Mouse (Mus musculus): ENCODE results near the gene Tjp1. TPM values are rescaled to one million over a fixed set of nuclear protein-coding genes. Genes with fewer than 3 reads are reported as not detected.

Tjp1 gene
- polyA plus RNA-seq, 1 experiment from 2014 or later: 21.2 TPM

DNA sequence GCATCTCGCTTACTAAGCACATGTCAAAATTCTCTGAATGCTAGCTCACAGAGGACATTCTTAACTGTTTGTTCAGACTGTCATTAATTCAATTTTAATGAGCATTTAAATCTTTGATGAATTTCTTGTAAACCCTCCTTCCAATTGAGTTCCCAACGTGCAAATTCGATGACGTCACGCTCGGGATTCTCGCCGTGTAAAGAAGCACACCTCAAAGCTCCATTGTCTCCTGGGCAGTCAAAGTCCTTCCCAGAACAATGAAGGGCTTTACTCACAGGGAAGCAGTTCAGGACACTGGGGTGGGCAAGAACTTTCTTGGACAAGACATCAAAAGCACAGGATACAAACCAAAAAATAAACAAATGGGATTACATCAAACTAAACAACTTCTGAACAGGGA lies 10.7 kb downstream of the Tjp1 start:
- no peak overlapping the region for H3K4me3 ChIP-seq
- H3K9ac ChIP-seq: no peak overlapping the region
- no peaks in the 10 kb centered on the region for H3K36me3 ChIP-seq
- no peak overlapping the region for H3K4me2 ChIP-seq
- 0 out of 2 replicates have a peak, but pooled peaks cover 7% of the 10 kb centered on the region for H3K27me3 ChIP-seq (replicated peaks)
- no peak overlapping the region for H3K27ac ChIP-seq (replicated peaks)
- no peaks in the 10 kb centered on the region for H3K9me3 ChIP-seq
- ATAC-seq (ENCODE audit: extremely low read depth, insufficient number of reproducible peaks, low FRiP score, low TSS enrichment): no peak
- WGBS: 71% methylated on average over 8 of the region's 8 CpGs
- no peaks in the 10 kb centered on the region for H3K4me1 ChIP-seq

- no peak overlapping the region for H3K4me3 ChIP-seq
- no peak overlapping the region for H3K4me2 ChIP-seq
- no peak for ATAC-seq (ENCODE audit: extremely low read depth, insufficient number of reproducible peaks, low FRiP score, low TSS enrichment)
- WGBS: 53% methylated on average over 10 of the region's 10 CpGs
- no peak overlapping the region for H3K27ac ChIP-seq (replicated peaks)
- H3K9me3 ChIP-seq: peaks cover 4% of the 10 kb centered on the region; the same call in 1 of the 2 replicates
- H3K4me1 ChIP-seq: no peaks in the 10 kb centered on the region
- H3K36me3 ChIP-seq: no peaks in the 10 kb centered on the region
- H3K27me3 ChIP-seq (replicated peaks): 0 out of 2 replicates have a peak, but pooled peaks cover 7% of the 10 kb centered on the region
- H3K9ac ChIP-seq: no peak overlapping the region
Measured at GRCm38 (mm10) chr7:65513451-65514179, 14.0 kb downstream of the Tjp1 start.

DNA sequence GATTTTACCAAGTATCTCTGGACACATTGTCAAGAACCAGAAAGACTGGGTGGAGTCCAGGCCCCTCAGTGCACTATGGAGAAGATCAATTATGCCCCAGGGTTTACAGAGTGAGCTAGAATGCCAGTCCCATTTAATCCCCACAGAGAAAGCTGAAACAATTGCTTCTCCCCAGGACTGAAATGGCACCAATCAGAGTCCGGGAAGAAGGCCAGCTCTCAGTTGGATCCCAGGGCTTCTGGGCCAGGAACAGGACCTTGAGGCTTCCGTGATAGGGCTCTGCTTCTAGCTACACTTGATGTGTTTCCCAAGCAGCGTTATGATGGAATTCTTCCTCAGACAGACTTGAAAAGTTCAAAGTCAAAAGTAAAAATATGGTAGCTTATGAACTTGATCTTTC lies 18.2 kb downstream of the Tjp1 start:
- H3K9ac ChIP-seq: no peak overlapping the region
- ATAC-seq (ENCODE audit: extremely low read depth, insufficient number of reproducible peaks, low FRiP score, low TSS enrichment): no peak
- H3K27me3 ChIP-seq (replicated peaks): 0 out of 2 replicates have a peak, but pooled peaks cover 5% of the 10 kb centered on the region
- H3K27ac ChIP-seq (replicated peaks): no peak overlapping the region
- H3K9me3 ChIP-seq: peaks cover 4% of the 10 kb centered on the region; the same call in 1 of the 2 replicates
- no peaks in the 10 kb centered on the region for H3K4me1 ChIP-seq
- H3K4me2 ChIP-seq: no peak overlapping the region
- H3K36me3 ChIP-seq: no peaks in the 10 kb centered on the region
- H3K4me3 ChIP-seq: no peak overlapping the region
- WGBS: 63% methylated on average over 3 of the region's 3 CpGs

- 73% methylated on average over 5 of the region's 5 CpGs for WGBS
- H3K4me3 ChIP-seq: no peak overlapping the region
- ATAC-seq (ENCODE audit: extremely low read depth, insufficient number of reproducible peaks, low FRiP score, low TSS enrichment): no peak
Measured at GRCm38 (mm10) chr7:65507341-65507740, 20.2 kb downstream of the Tjp1 start.

GRCm38 (mm10) chr7:65502486-65503322 lies 24.9 kb downstream of the Tjp1 start:
- Histone ChIP-seq H3K4me2 (no peak overlapping the region), H3K4me3 (no peak overlapping the region), H3K27me3 (replicated peaks) (no peaks in the 10 kb centered on the region), H3K27ac (replicated peaks) (no peak overlapping the region), H3K4me1 (peaks cover 8% of the 10 kb centered on the region; the same call in 1 of the 2 replicates), H3K36me3 (no peaks in the 10 kb centered on the region), H3K9me3 (no peaks in the 10 kb centered on the region), H3K9ac (no peak overlapping the region)
- ATAC-seq (ENCODE audit: extremely low read depth, insufficient number of reproducible peaks, low FRiP score, low TSS enrichment): no peak
- 48% methylated on average over 10 of the region's 10 CpGs for WGBS

More at GRCm38 (mm10) chr7:65507341-65507740, 20.2 kb downstream of the Tjp1 start:
- Histone ChIP-seq H3K9ac (no peak overlapping the region), H3K36me3 (no peaks in the 10 kb centered on the region), H3K4me1 (peaks cover 8% of the 10 kb centered on the region; the same call in 1 of the 2 replicates), H3K9me3 (peaks cover 4% of the 10 kb centered on the region; the same call in 1 of the 2 replicates), H3K27ac (replicated peaks) (no peak overlapping the region), H3K4me2 (no peak overlapping the region), H3K27me3 (replicated peaks) (no peaks in the 10 kb centered on the region)

DNA sequence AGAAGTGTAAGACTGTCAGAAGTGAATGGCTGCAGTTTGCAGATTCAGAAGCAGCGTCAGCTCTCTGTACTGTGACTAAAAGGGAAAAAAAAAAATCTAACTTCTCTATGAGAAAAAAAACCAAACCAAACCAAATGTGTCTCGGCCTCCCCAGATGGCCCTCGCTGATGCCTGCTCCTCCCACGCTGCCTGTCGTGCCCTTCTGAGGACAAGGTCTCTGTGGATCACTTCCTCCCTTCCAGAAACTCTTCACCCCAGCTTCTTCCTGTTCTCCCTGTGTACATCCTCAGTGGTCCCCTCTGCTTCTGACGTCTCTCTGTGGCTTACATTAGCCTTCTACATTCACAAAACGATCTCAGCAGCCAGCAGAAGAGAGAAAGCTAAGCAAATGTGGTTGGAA lies 26.8 kb downstream of the Tjp1 start:
- no peak for ATAC-seq (ENCODE audit: extremely low read depth, insufficient number of reproducible peaks, low FRiP score, low TSS enrichment)

DNA sequence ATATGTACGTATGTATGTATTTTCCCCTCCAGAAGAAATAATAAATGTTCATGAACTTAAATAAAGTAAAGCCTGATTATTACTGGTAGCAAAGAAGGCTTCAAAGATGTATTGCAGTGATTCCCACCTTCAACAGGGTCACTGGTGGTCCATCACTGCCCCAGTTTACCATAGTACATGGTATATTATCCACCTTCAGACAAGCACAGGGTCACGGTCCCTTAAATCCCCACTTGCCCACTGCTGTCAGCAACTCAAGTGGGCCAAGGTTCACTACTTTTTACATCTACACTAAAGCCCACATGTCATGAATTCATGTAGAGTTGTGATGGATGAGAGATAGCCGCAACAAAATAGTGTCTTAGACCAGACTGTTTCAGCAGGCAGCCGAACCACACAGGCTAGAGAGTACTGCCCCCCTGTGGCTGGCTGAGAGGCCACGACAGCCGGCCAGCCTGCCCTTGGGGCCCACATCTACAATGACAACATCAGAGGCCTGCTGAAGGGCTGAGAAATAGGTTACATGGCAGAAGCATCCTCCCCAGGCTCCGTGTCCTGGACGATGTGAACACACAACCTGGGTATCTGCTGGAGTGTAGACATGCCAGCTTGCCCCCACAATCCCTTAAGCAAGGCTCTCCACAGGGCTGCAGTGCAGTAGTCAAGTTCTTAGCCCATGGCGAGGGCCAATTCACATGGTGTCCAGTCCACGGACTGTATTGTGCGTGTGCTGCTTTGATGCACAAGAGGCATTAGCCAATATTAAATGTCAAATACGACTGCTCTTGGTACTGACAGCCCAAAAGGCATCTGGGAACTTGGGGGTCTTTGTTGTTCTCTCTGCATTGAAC lies 29.6 kb downstream of the Tjp1 start:
- H3K27me3 ChIP-seq (replicated peaks): no peaks in the 10 kb centered on the region
- H3K9ac ChIP-seq: no peak overlapping the region
- no peak overlapping the region for H3K27ac ChIP-seq (replicated peaks)
- WGBS: 47% methylated on average over 12 of the region's 12 CpGs
- no peak overlapping the region for H3K4me2 ChIP-seq
- H3K4me3 ChIP-seq: no peak overlapping the region
- no peak for ATAC-seq (ENCODE audit: extremely low read depth, insufficient number of reproducible peaks, low FRiP score, low TSS enrichment)
- peaks cover 5% of the 10 kb centered on the region; the same call in 1 of the 2 replicates for H3K4me1 ChIP-seq
- H3K9me3 ChIP-seq: no peaks in the 10 kb centered on the region
- H3K36me3 ChIP-seq: no peaks in the 10 kb centered on the region

More for the DNA sequence above, 26.8 kb downstream of the Tjp1 start:
- no peak overlapping the region for H3K4me2 ChIP-seq
- H3K27ac ChIP-seq (replicated peaks): no peak overlapping the region
- no peak overlapping the region for H3K9ac ChIP-seq
- H3K9me3 ChIP-seq: no peaks in the 10 kb centered on the region
- no peaks in the 10 kb centered on the region for H3K36me3 ChIP-seq
- no peaks in the 10 kb centered on the region for H3K27me3 ChIP-seq (replicated peaks)
- H3K4me3 ChIP-seq: no peak overlapping the region
- 49% methylated on average over 7 of the region's 7 CpGs for WGBS
- peaks cover 8% of the 10 kb centered on the region; the same call in 1 of the 2 replicates for H3K4me1 ChIP-seq

DNA sequence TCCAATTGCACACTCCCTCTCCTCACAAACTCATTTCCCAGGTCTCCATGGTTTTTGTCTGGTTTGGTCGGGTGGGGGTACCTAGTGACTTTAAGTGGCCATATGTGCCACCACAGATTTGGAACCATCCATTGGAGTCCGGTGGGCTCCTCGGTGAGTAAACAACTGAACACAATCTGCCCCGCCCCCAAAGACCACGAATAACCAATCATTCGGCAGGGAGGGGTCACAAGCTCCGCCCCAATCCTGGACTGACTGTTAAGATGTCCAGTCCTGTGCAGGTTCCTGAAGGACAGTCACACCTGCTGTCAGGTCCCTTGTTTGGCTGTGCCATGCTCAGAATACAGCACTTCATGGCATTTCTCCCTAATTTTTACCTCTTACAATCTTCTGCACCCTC lies 37.1 kb downstream of the Tjp1 start:
- Histone ChIP-seq H3K4me2 (no peak overlapping the region), H3K9me3 (no peaks in the 10 kb centered on the region), H3K4me3 (no peak overlapping the region), H3K36me3 (no peaks in the 10 kb centered on the region), H3K9ac (no peak overlapping the region), H3K27me3 (replicated peaks) (no peaks in the 10 kb centered on the region), H3K4me1 (peaks cover 8% of the 10 kb centered on the region), H3K27ac (replicated peaks) (no peak overlapping the region)
- ATAC-seq (ENCODE audit: extremely low read depth, insufficient number of reproducible peaks, low FRiP score, low TSS enrichment): no peak
- WGBS: 66% methylated on average over 7 of the region's 7 CpGs

DNA sequence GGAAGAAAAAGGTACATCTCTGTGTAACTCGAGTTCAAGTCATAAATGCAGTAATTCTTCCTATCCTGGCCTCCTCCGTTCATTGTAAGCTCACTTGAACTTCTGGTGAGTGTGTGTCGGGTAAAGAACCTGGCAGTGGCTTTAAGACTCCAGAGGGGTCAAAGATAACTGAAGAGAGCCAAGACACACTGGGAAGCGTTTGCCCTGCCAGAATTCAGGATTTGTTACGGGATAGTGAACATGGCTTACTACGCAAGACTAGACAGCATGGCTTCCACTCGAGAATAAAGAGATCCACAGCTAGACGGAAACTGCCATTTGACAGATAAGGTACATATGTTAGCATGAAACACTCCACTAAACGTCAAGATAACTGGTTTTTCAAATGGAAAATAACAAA lies 37.8 kb downstream of the Tjp1 start:
- peaks cover 8% of the 10 kb centered on the region for H3K4me1 ChIP-seq
- ATAC-seq (ENCODE audit: extremely low read depth, insufficient number of reproducible peaks, low FRiP score, low TSS enrichment): no peak
- H3K9me3 ChIP-seq: no peaks in the 10 kb centered on the region
- no peaks in the 10 kb centered on the region for H3K36me3 ChIP-seq
- H3K4me3 ChIP-seq: no peak overlapping the region
- no peak overlapping the region for H3K4me2 ChIP-seq
- H3K9ac ChIP-seq: no peak overlapping the region
- H3K27ac ChIP-seq (replicated peaks): no peak overlapping the region
- no peaks in the 10 kb centered on the region for H3K27me3 ChIP-seq (replicated peaks)
- WGBS: 59% methylated on average over 9 of the region's 9 CpGs

DNA sequence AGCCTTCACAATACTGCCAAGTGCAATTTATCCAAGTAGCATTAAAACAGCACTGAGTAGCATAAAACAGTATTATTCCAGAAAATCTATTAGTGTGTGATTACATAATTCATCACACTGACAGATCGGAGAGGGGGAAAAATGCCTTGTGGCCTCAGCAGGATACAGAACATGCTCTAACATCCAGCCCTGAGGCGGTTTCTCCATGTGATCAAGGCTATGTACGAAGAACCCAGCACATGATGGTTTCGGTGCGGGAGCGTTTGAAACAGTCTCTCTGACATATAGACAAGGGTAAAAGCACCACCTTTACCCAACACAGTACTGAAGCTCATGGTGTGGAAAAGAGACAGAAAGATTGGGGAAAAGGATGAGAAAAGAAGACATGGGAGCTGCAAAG lies 38.4 kb downstream of the Tjp1 start:
- Histone ChIP-seq H3K27ac (replicated peaks) (no peak overlapping the region), H3K36me3 (no peaks in the 10 kb centered on the region), H3K9me3 (no peaks in the 10 kb centered on the region), H3K9ac (no peak overlapping the region), H3K4me3 (no peak overlapping the region), H3K4me2 (no peak overlapping the region), H3K4me1 (peaks cover 11% of the 10 kb centered on the region), H3K27me3 (replicated peaks) (no peaks in the 10 kb centered on the region)
- ATAC-seq (ENCODE audit: extremely low read depth, insufficient number of reproducible peaks, low FRiP score, low TSS enrichment): no peak
- 86% methylated on average over 6 of the region's 6 CpGs for WGBS

GRCm38 (mm10) chr7:65486259-65486681 lies 41.3 kb downstream of the Tjp1 start:
- Histone ChIP-seq H3K9me3 (no peaks in the 10 kb centered on the region), H3K27ac (replicated peaks) (peak overlapping the region; percentile 49; the same call in 1 of the 2 replicates), H3K4me1 (peaks cover 32% of the 10 kb centered on the region), H3K4me3 (peak overlapping the region; percentile 46), H3K27me3 (replicated peaks) (no peaks in the 10 kb centered on the region), H3K36me3 (no peaks in the 10 kb centered on the region), H3K4me2 (peak overlapping the region; percentile 70), H3K9ac (peak overlapping the region; percentile 67)
- 5% methylated on average over 13 of the region's 13 CpGs for WGBS
- peak; percentile 19 for ATAC-seq (ENCODE audit: extremely low read depth, insufficient number of reproducible peaks, low FRiP score, low TSS enrichment)

All from heart, embryonic 13.5 days (tissue).